Mouse (Mus musculus): ENCODE data around the gene Gsk3b.

The Gsk3b gene

GRCm38 (mm10) chr16:38282559-38283160 lies 193.9 kb downstream of the Gsk3b start:
- no peak for DNase-seq (ENCODE audit: low spot score)

GRCm38 (mm10) chr16:38283300-38283699 lies 194.5 kb downstream of the Gsk3b start:
- no peak for DNase-seq (ENCODE audit: low spot score)

GRCm38 (mm10) chr16:38285801-38286200 lies 197.0 kb downstream of the Gsk3b start:
- DNase-seq (ENCODE audit: low spot score): no peak

- no peak for DNase-seq (ENCODE audit: low spot score)
Measured at GRCm38 (mm10) chr16:38286541-38286940, 197.7 kb downstream of the Gsk3b start.

GRCm38 (mm10) chr16:38287357-38287756 lies 198.6 kb downstream of the Gsk3b start:
- no peak for DNase-seq (ENCODE audit: low spot score)

GRCm38 (mm10) chr16:38287762-38288161 lies 199.0 kb downstream of the Gsk3b start:
- no peak for DNase-seq (ENCODE audit: low spot score)

GRCm38 (mm10) chr16:38288851-38289250 lies 200.1 kb downstream of the Gsk3b start:
- no peak for DNase-seq (ENCODE audit: low spot score)

GRCm38 (mm10) chr16:38290151-38290550 lies 201.3 kb downstream of the Gsk3b start:
- no peak for DNase-seq (ENCODE audit: low spot score)

- no peak for DNase-seq (ENCODE audit: low spot score)
Measured at GRCm38 (mm10) chr16:38294685-38295348, 206.0 kb downstream of the Gsk3b start, which contains the start of gene Nr1i2. Gene Nr1i2 (minus strand): TSS chr16:38294824.

GRCm38 (mm10) chr16:38295349-38295930 lies 206.6 kb downstream of the Gsk3b start:
- peak; percentile 18 for DNase-seq (ENCODE audit: low spot score)
